Mouse (Mus musculus) bone marrow, adult 2 months (tissue): Measurements from ENCODE around the gene Tmf1. TPM values are rescaled to one million over a fixed set of nuclear protein-coding genes. Genes with fewer than 3 reads are reported as not detected.
A peak's percentile ranks its signal among the peaks of the same experiment; 100 is the strongest.

Experiments
- H3K27ac ChIP-seq: fragments of 200-500 bp; 2 replicates; pipeline ENCODE4 v1.5.1; 2012; ENCODE audit warnings: low read depth, mild to moderate bottlenecking, control low read depth, inconsistent platforms, low read length; ENCODE audit not compliant: control insufficient read depth, poor library complexity, insufficient read depth
- H3K4me1 ChIP-seq: fragments of 200-500 bp; 2 replicates; pipeline ENCODE4 v1.6.1; 2011; ENCODE audit warnings: low read length; ENCODE audit not compliant: control insufficient read depth, insufficient read depth
- H3K4me3 ChIP-seq: fragments of 200-500 bp; replicated peaks from 2 replicates; pipeline ENCODE3; 2011; ENCODE audit warnings: mild to moderate bottlenecking, low read depth, low read length, control low read depth; ENCODE audit not compliant: control insufficient read depth
- CTCF ChIP-seq: fragments of 200-500 bp; IDR thresholded peaks from 2 replicates; pipeline ENCODE4 v1.5.1; 2011; ENCODE audit warnings: low read length, control low read depth; ENCODE audit not compliant: control insufficient read depth, insufficient read depth
- POLR2A ChIP-seq: fragments of 200-500 bp; IDR thresholded peaks from 2 replicates; pipeline ENCODE4 v1.6.1; 2011; ENCODE audit warnings: low read depth, mild to moderate bottlenecking, control low read depth, low read length, borderline replicate concordance; ENCODE audit not compliant: control insufficient read depth
- WGBS: fragments of 180-500 bp; shearing (Covaris S2); methylation state at CpG from one replicate; pipeline ENCODE4 v1.1.7; 2018; 5-methylcytosine and 5-hydroxymethylcytosine counted together
- polyA plus RNA-seq: library from polyadenylated mRNA; stranded (reverse); fragments of >200 nt; gene quantifications from 2 replicates; pipeline ENCODE4 v1.2.4, GENCODE M21; 2011; ENCODE audit warnings: low replicate concordance; ENCODE audit not compliant: missing spikeins, insufficient read depth, insufficient read length

Gene Tmf1
- polyA plus RNA-seq, 1 experiment = 36.2 TPM

DNA sequence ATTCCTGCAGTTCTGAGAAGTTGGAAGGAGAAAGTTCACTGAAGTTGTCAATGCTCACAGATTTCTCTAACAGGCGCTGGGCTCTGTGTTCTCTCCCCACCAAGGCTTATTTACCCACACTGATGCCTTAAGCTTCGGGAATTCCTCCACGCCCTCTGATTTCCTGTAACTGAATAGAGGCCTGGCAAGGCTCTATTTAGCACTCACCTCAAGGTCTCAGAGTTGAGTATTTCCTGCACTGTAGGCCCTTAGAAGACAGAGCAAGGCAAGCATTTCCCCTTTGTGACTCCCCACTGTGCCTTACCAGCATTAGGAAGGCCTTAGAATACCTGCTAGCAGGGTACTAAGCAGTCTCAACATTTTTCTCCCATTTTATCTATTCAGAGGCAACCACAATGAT lies 29.5 kb upstream of the Tmf1 start:
- Histone ChIP-seq H3K27ac (no peak overlapping the region), H3K4me3 (no peak overlapping the region), H3K4me1 (peaks cover under 1% of the 10 kb centered on the region; the same call in 1 of the 2 replicates)
- 37% methylated on average over 3 of the region's 3 CpGs for WGBS
- TF ChIP-seq CTCF = no peak
- TF ChIP-seq POLR2A = no peak

DNA sequence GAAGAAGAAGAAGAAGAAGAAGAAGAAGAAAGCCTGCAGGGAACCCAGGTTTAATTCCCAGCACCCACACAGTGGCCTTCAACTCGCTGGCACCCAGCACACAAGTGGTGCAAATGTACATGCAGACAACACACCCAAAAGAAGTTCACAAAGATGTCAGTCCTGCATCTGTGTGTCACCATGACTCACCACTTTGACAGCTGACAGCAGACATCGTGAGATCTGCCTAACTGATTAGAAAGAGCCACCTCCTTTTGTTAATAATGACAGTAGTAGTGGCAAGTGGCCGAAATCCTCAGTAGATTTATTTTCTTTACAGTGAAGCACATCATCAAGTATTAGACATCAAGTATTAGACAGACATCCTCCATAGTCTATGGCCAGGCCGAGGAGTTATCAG lies 28.2 kb upstream of the Tmf1 start:
- TF ChIP-seq CTCF (no peak), POLR2A (no peak)
- no peak overlapping the region for H3K27ac ChIP-seq
- WGBS = 51% methylated on average over 4 of the region's 4 CpGs
- no peaks in the 10 kb centered on the region for H3K4me1 ChIP-seq
- H3K4me3 ChIP-seq = no peak overlapping the region

- Histone ChIP-seq H3K4me1 (no peaks in the 10 kb centered on the region), H3K27ac (peak within 1 kb of the TSS; percentile 37; the same call in 1 of the 2 replicates), H3K4me3 (peak within 1 kb of the TSS; percentile 73)
- TF ChIP-seq POLR2A (peak; percentile 84; the same call in 1 of the 2 replicates), CTCF (no peak)
- WGBS = under 1% methylated on average over 38 of the region's 38 CpGs
These were observed 26.5 kb upstream of the Tmf1 start, which contains the start of gene Uba3 for GRCm38 (mm10) chr6:97205439-97205885. Uba3 (minus strand) TSS chr6:97205647.

GRCm38 (mm10) chr6:97204952-97205351 lies 26.0 kb upstream of the Tmf1 start:
- no peaks in the 10 kb centered on the region for H3K4me1 ChIP-seq
- TF ChIP-seq POLR2A (no peak), CTCF (no peak)
- peak overlapping the region; percentile 37; the same call in 1 of the 2 replicates for H3K27ac ChIP-seq
- peak overlapping the region; percentile 73 for H3K4me3 ChIP-seq
- WGBS = under 1% methylated on average over 16 of the region's 16 CpGs

DNA sequence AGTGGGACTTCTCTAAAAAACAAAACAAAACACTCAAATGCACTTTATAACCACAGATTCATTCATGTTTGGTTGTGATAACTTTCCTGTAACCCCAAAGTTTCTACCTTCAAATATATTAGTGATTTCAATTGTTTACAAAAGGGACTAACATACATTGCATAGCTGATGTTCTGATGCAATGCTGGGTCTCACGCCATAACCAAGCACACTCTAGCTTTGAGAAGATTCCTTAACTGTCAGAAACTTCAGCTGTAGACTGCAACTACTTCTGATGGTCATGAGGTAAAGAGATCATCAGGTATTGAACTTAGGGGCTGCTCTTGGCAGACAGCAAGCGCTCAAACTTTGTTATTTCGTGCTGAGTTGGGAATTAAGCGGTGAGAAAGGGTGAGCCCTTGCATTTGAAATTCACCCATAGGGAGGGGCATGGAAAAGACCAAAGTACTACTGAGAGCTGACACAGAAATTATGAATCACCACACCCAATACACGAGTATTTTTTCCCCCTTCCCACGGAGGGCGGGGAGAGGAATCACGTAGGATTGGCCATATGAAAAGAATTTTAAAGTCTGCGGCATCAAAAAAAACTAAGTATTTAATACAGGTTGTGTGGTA lies 25.4 kb upstream of the Tmf1 start:
- no peak for TF ChIP-seq CTCF
- TF ChIP-seq POLR2A = no peak
- H3K27ac ChIP-seq = no peak overlapping the region
- H3K4me1 ChIP-seq = no peaks in the 10 kb centered on the region
- 21% methylated on average over 9 of the region's 9 CpGs for WGBS
- H3K4me3 ChIP-seq = no peak overlapping the region

GRCm38 (mm10) chr6:97202477-97202876 lies 23.6 kb upstream of the Tmf1 start:
- Histone ChIP-seq H3K4me1 (no peaks in the 10 kb centered on the region), H3K27ac (no peak overlapping the region), H3K4me3 (no peak overlapping the region)
- WGBS = 85% methylated on average over 3 of the region's 3 CpGs
- no peak for TF ChIP-seq POLR2A
- TF ChIP-seq CTCF = no peak

GRCm38 (mm10) chr6:97200437-97200836 lies 21.5 kb upstream of the Tmf1 start:
- TF ChIP-seq POLR2A (no peak), CTCF (no peak)
- Histone ChIP-seq H3K4me3 (no peak overlapping the region), H3K27ac (no peak overlapping the region), H3K4me1 (no peaks in the 10 kb centered on the region)
- 71% methylated on average over 3 of the region's 3 CpGs for WGBS

GRCm38 (mm10) chr6:97179367-97179828 lies 476 bp upstream of the Tmf1 start:
- 23% methylated on average over 11 of the region's 11 CpGs for WGBS
- TF ChIP-seq CTCF = no peak
- no peak for TF ChIP-seq POLR2A
- Histone ChIP-seq H3K27ac (peak overlapping the region; percentile 90), H3K4me1 (peaks cover 3% of the 10 kb centered on the region; the same call in 1 of the 2 replicates), H3K4me3 (peak overlapping the region; percentile 78)
